Mouse (Mus musculus) brain, embryonic 18.5 days (tissue): Measurements from ENCODE around the gene Tcp11l2.

Experiments used
- DNase-seq: peaks from one replicate; pipeline ENCODE4 v3.0.0-alpha.2; 2012; ENCODE audit warnings: low read depth, low spot score

Tcp11l2 gene

GRCm38 (mm10) chr10:84556120-84556519, 20.3 kb upstream of the Tcp11l2 start:
- DNase-seq, result no peak

- no peak for DNase-seq
Observed at GRCm38 (mm10) chr10:84558511-84558910, 17.9 kb upstream of the Tcp11l2 start.

GRCm38 (mm10) chr10:84559986-84560385, 16.4 kb upstream of the Tcp11l2 start:
- no peak for DNase-seq

- DNase-seq, result no peak
Observed at GRCm38 (mm10) chr10:84562121-84562520, 14.3 kb upstream of the Tcp11l2 start.

- no peak for DNase-seq
Observed at GRCm38 (mm10) chr10:84562567-84563554, 13.6 kb upstream of the Tcp11l2 start.

GRCm38 (mm10) chr10:84564427-84564826, 12.0 kb upstream of the Tcp11l2 start:
- no peak for DNase-seq

GRCm38 (mm10) chr10:84571052-84571639, 5.3 kb upstream of the Tcp11l2 start:
- no peak for DNase-seq

- DNase-seq, result no peak
Observed at GRCm38 (mm10) chr10:84573671-84574420, 2.6 kb upstream of the Tcp11l2 start.

- DNase-seq, result no peak
Observed at GRCm38 (mm10) chr10:84576029-84576394, 414 bp upstream of the Tcp11l2 start.

GRCm38 (mm10) chr10:84577071-84577727, 773 bp downstream of the Tcp11l2 start:
- no peak for DNase-seq

GRCm38 (mm10) chr10:84578738-84579137, 2.3 kb downstream of the Tcp11l2 start:
- DNase-seq, result no peak

- no peak for DNase-seq
Observed at GRCm38 (mm10) chr10:84579527-84579926, 3.1 kb downstream of the Tcp11l2 start.

GRCm38 (mm10) chr10:84581191-84581590, 4.8 kb downstream of the Tcp11l2 start:
- no peak for DNase-seq

- no peak for DNase-seq
Observed at GRCm38 (mm10) chr10:84582236-84582635, 5.8 kb downstream of the Tcp11l2 start.

- no peak for DNase-seq
Observed at GRCm38 (mm10) chr10:84584451-84585293, 8.2 kb downstream of the Tcp11l2 start.

GRCm38 (mm10) chr10:84585294-84585650, 8.8 kb downstream of the Tcp11l2 start:
- no peak for DNase-seq

- DNase-seq, result no peak
Observed at GRCm38 (mm10) chr10:84590956-84591355, 14.5 kb downstream of the Tcp11l2 start.

GRCm38 (mm10) chr10:84591640-84592148, 15.3 kb downstream of the Tcp11l2 start:
- no peak for DNase-seq

- DNase-seq, result no peak
Observed at GRCm38 (mm10) chr10:84592745-84593144, 16.3 kb downstream of the Tcp11l2 start.

- no peak for DNase-seq
Observed at GRCm38 (mm10) chr10:84597127-84597785, 20.8 kb downstream of the Tcp11l2 start.
